In the genomic region with DNA sequence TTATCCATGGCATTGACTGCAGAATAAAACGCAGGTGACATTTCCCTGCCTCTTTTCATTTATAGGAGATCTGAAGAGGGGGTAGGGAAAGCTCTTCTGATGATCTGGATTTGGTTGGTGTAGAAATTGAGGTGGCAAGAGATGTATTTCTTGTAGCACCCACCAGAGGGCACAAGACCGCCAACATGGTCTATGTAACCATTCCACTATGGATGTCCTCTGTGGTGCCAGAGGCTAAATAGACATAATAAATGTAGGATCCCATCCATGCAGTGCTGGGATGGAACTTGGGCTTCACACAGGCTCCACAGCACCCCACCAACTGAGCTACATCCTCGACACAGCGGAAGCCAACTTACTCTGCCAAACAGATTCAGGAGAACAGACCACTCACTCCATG, we compare ENCODE assay signal across 8 mouse cellular contexts. TPM values are rescaled to one million over a fixed set of nuclear protein-coding genes. Genes with fewer than 3 reads are reported as not detected.
A peak's percentile ranks its signal among the peaks of the same experiment; 100 is the strongest.
DNase-seq lines count a peak whose midpoint lies in the region; ATAC-seq and TF ChIP-seq lines count a peak whose summit lies in the region.

No protein-coding gene starts in this region.

- no peaks in the 10 kb centered on the region for H3K9me3 ChIP-seq in midbrain, embryonic 11.5 days (ENCODE audit: control insufficient read depth, low read length)
- H3K9me3 ChIP-seq in midbrain, embryonic 15.5 days = no peaks in the 10 kb centered on the region

- 55% methylated on average over 4 of the region's 4 CpGs for WGBS in midbrain, embryonic 11.5 days
- WGBS in midbrain, embryonic 15.5 days = 60% methylated on average over 4 of the region's 4 CpGs

- no peaks in the 10 kb centered on the region for H3K4me1 ChIP-seq in midbrain, embryonic 11.5 days (ENCODE audit: control insufficient read depth, insufficient read depth, low read length)
- H3K4me1 ChIP-seq in midbrain, embryonic 15.5 days = no peaks in the 10 kb centered on the region

- intact Hi-C loops in left cerebral cortex, postnatal 4 days (cut with DNase I) = no loop called here

- no peak for TF ChIP-seq POLR2A in brain, embryonic 14.5 days (IDR thresholded peaks at IDR 0.05; ENCODE audit: borderline replicate concordance, extremely low read depth, insufficient read depth, insufficient read length, poor library complexity, severe bottlenecking)

- peak; percentile 52 to 65 for DNase-seq in cerebellum, postnatal 14 days
- DNase-seq in cerebellum, postnatal 4 days (ENCODE audit: low spot score in 2 of 2) = no peak
- DNase-seq in left cerebral cortex, postnatal 4 days = peak; percentile 32
- no peak for DNase-seq in left cerebral cortex, adult 8-10 months (ENCODE audit: low spot score in 2 of 2)
- no peak for DNase-seq in brain, embryonic 14.5 days (ENCODE audit: low read depth)
- DNase-seq in naive thymus-derived CD4-positive, alpha-beta T cell, adult 2 months (ENCODE audit: low read depth) = peak; percentile 39
- DNase-seq in midbrain, embryonic 11.5 days (ENCODE audit: low spot score, missing footprints) = no peak

- ATAC-seq in midbrain, embryonic 11.5 days (ENCODE audit: low FRiP score) = no peak
- ATAC-seq in midbrain, embryonic 15.5 days (replicated peaks) = no peak

- no peaks in the 10 kb centered on the region for H3K36me3 ChIP-seq in midbrain, embryonic 11.5 days (ENCODE audit: control insufficient read depth, insufficient read depth, low read length)
- H3K36me3 ChIP-seq in midbrain, embryonic 15.5 days (replicated peaks) = no peaks in the 10 kb centered on the region

- no peaks in the 10 kb centered on the region for H3K27me3 ChIP-seq in midbrain, embryonic 11.5 days (ENCODE audit: control insufficient read depth, insufficient read depth, low read length)
- H3K27me3 ChIP-seq in midbrain, embryonic 15.5 days (replicated peaks) = no peaks in the 10 kb centered on the region

- no peak overlapping the region for H3K4me3 ChIP-seq in midbrain, embryonic 11.5 days (ENCODE audit: low read depth, low read length)
- no peak overlapping the region for H3K4me3 ChIP-seq in midbrain, embryonic 15.5 days

- H3K4me2 ChIP-seq in midbrain, embryonic 11.5 days = no peak overlapping the region
- H3K4me2 ChIP-seq in midbrain, embryonic 15.5 days = no peak overlapping the region

- no peak overlapping the region for H3K27ac ChIP-seq in midbrain, embryonic 11.5 days (ENCODE audit: low read depth, low read length)
- H3K27ac ChIP-seq in midbrain, embryonic 15.5 days = no peak overlapping the region

- no peak overlapping the region for H3K9ac ChIP-seq in midbrain, embryonic 11.5 days (ENCODE audit: low read length)
- H3K9ac ChIP-seq in midbrain, embryonic 15.5 days = no peak overlapping the region

- TF ChIP-seq CTCF in brain, embryonic 14.5 days (IDR thresholded peaks at IDR 0.05; ENCODE audit: borderline replicate concordance, extremely low read depth, insufficient read depth, insufficient read length) = peak; percentile 42; the same call in 1 of the 2 replicates

RNA-seq across cellular contexts. Expression of a gene that starts 6.3 kb away (rescaled TPM):
- 1 to 10 TPM; 7.6 to 7.7 TPM for total RNA-seq in left cerebral cortex, postnatal 4 days (2021)
- total RNA-seq in left cerebral cortex, adult 8-10 months (2022) = 1 to 10 TPM; 7.0 to 9.3 (median 7.8) TPM
- polyA plus RNA-seq in brain, embryonic 14.5 days (2012; rRNA removed) = 8.4 and 9.5 TPM in 2 replicates
- polyA plus RNA-seq in midbrain, embryonic 11.5 days (2014; fragmentation: Nextera tagmentation; extraction: Ambion mirVana) = 9.2 and 10.8 TPM in 2 replicates
- 7.5 and 7.8 TPM in 2 replicates for polyA plus RNA-seq in midbrain, embryonic 15.5 days (2015; fragmentation: Nextera tagmentation; extraction: Ambion mirVana)

Comparison
In these comparisons a context has a peak if more than half of its experiments do, and no peak if none do; other contexts are left out.
1. DNase-seq: peak in cerebellum, postnatal 14 days (2 of 2), left cerebral cortex, postnatal 4 days (single experiment) and naive thymus-derived CD4-positive, alpha-beta T cell, adult 2 months (single experiment); none in cerebellum, postnatal 4 days (0 of 2), left cerebral cortex, adult 8-10 months (0 of 2), brain, embryonic 14.5 days (single experiment) and midbrain, embryonic 11.5 days (single experiment).